Mouse (Mus musculus) lung, embryonic 14.5 days (tissue): Measurements from ENCODE around the gene 4930402F06Rik. TPM values are rescaled to one million over a fixed set of nuclear protein-coding genes. Genes with fewer than 3 reads are reported as not detected.
A peak's percentile ranks its signal among the peaks of the same experiment; 100 is the strongest.

Experiments used
- ATAC-seq: fragments of 200-750 bp; cut with Nextera tagmentation; 2 replicates; pipeline ENCODE4 v1.8.0; 2017; ENCODE audit warnings: mild to moderate bottlenecking, moderate TSS enrichment, moderate library complexity; ENCODE audit not compliant: insufficient read depth
- DNase-seq: peaks from one replicate; pipeline ENCODE4 v3.0.0-alpha.2; 2015
- H3K27ac ChIP-seq: fragments of 300-500 bp; sonication (generic); 2 replicates; pipeline ENCODE4 v1.5.1; 2014; ENCODE audit warnings: low read depth, mild to moderate bottlenecking, moderate library complexity
- H3K27me3 ChIP-seq: fragments of 300-500 bp; sonication (generic); 2 replicates; pipeline ENCODE4 v1.6.1; 2014; ENCODE audit warnings: low read length, control low read depth; ENCODE audit not compliant: insufficient read depth
- H3K36me3 ChIP-seq: fragments of 300-500 bp; sonication (generic); 2 replicates; pipeline ENCODE4 v1.6.1; 2014; ENCODE audit warnings: control low read depth; ENCODE audit not compliant: insufficient read depth
- H3K4me1 ChIP-seq: fragments of 300-500 bp; sonication (generic); 2 replicates; pipeline ENCODE4 v1.6.1; 2014; ENCODE audit warnings: antibody characterized with exemption, control low read depth; ENCODE audit not compliant: insufficient read depth
- H3K4me2 ChIP-seq: fragments of 300-500 bp; sonication (generic); 2 replicates; pipeline ENCODE4 v1.6.1; 2014; ENCODE audit warnings: mild to moderate bottlenecking
- H3K4me3 ChIP-seq: fragments of 300-500 bp; sonication (generic); 2 replicates; pipeline ENCODE4 v1.5.1; 2014; ENCODE audit warnings: low read depth, low read length
- H3K9ac ChIP-seq: fragments of 300-500 bp; sonication (generic); 2 replicates; pipeline ENCODE4 v1.6.1; 2014
- H3K9me3 ChIP-seq: fragments of 300-500 bp; sonication (generic); 2 replicates; pipeline ENCODE4 v1.6.1; 2016; ENCODE audit warnings: low read depth, low read length, control low read depth
- CTCF ChIP-seq: IDR thresholded peaks from 2 replicates; pipeline ENCODE4 v1.5.1; 2016; ENCODE audit warnings: antibody characterized with exemption, low read depth
- WGBS: fragments of 180-500 bp; shearing (Covaris S2); extraction: QIAGEN DNeasy Blood & Tissue Kit; methylation state at CpG from one replicate; pipeline ENCODE4 v1.1.7; 2014; 5-methylcytosine and 5-hydroxymethylcytosine counted together
- polyA plus RNA-seq: library from polyadenylated mRNA; unstranded; fragments of >200 nt; fragmentation: Nextera tagmentation; extraction: Ambion mirVana; gene quantifications from 2 replicates; pipeline ENCODE4 v1.2.1, GENCODE M21; 2014

Gene 4930402F06Rik
- polyA plus RNA-seq, 1 experiment from 2014 or later = not detected

DNA sequence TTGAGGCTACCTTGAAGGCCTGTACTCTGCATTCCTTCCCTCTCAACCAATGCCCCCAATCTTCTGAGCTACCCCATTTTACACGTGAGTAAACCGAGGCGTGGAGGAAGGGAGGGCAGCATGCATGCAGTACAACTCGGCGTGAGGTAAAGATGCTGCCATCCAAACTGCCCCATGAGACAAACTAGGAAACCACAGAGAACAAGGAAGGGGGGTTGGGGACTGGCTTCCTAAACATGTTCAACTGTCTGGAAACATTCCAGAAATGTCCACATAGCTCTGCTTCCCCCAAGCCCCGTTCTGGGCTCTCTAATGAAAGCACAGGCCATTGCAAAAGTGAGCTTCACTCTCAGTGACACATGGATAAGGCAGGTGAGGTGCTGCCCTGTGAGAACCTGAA, 44.4 kb upstream of the 4930402F06Rik start:
- Histone ChIP-seq H3K27ac (no peak overlapping the region), H3K4me3 (no peak overlapping the region), H3K27me3 (no peaks in the 10 kb centered on the region), H3K4me1 (peaks cover 24% of the 10 kb centered on the region), H3K36me3 (no peaks in the 10 kb centered on the region), H3K9ac (no peak overlapping the region), H3K9me3 (no peaks in the 10 kb centered on the region), H3K4me2 (no peak overlapping the region)
- TF ChIP-seq CTCF = no peak
- ATAC-seq (no peak), DNase-seq (peak; percentile 56)
- WGBS = 69% methylated on average over 6 of the region's 6 CpGs

GRCm38 (mm10) chr2:35440480-35440879, 43.5 kb upstream of the 4930402F06Rik start:
- TF ChIP-seq CTCF = no peak
- DNase-seq (no peak), ATAC-seq (no peak)
- WGBS = 91% methylated on average over 3 of the region's 3 CpGs
- no peak overlapping the region for H3K9ac ChIP-seq
- no peak overlapping the region for H3K4me2 ChIP-seq
- peaks cover 17% of the 10 kb centered on the region for H3K4me1 ChIP-seq
- H3K4me3 ChIP-seq = no peak overlapping the region
- no peaks in the 10 kb centered on the region for H3K27me3 ChIP-seq
- H3K36me3 ChIP-seq = no peaks in the 10 kb centered on the region
- H3K27ac ChIP-seq = no peak overlapping the region
- no peaks in the 10 kb centered on the region for H3K9me3 ChIP-seq

DNA sequence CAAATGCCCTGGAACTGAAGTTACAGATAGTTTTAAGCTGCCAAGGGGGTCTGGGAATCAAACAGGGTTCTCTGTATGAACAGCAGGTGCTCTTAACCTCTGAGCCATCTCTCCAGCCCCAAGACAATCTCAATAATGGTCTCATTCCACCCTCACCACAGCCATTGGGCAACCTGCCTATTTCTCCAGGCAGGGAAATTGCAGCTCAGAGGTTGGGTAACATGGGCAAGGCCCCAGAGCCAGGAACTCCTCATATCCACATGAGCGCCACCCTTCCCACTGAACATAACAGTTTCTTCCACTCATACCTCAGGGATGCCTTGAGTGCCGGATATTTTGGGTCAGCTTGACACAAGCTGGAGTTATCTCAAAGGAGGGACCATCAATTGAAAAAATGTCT, 40.8 kb upstream of the 4930402F06Rik start:
- H3K27ac ChIP-seq = no peak overlapping the region
- no peaks in the 10 kb centered on the region for H3K9me3 ChIP-seq
- DNase-seq = no peak
- WGBS = 87% methylated on average over 2 of the region's 2 CpGs
- no peak for TF ChIP-seq CTCF
- H3K27me3 ChIP-seq = no peaks in the 10 kb centered on the region
- H3K4me3 ChIP-seq = no peak overlapping the region
- H3K36me3 ChIP-seq = no peaks in the 10 kb centered on the region
- no peak overlapping the region for H3K9ac ChIP-seq
- H3K4me1 ChIP-seq = peaks cover 10% of the 10 kb centered on the region
- ATAC-seq = no peak
- H3K4me2 ChIP-seq = no peak overlapping the region

DNA sequence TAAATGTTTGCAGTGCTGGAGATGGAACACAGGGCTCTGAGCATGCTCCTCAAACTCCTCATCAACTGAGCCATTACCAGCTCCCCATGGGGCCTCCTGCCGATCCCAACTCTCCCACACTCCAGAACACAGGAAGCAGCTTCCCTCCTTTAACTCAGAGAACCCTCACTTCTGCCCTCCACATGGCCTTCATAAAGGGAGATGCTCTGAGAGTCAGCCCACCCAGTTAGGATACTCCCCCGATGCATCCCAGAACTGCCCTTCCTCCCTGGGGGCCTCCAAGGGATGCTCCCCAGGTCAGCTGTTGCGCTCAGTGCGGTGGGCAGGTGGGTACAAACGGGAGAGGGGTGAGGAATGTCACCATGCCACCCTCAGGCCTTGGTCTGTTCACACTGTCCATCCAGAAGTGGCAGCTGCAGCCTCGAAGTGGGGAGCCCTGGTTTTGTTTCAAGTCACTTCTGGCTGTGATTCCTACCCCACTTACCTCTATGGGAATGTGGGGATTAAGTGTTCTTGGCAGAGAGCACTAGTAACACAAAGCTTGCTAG, 37.7 kb upstream of the 4930402F06Rik start:
- TF ChIP-seq CTCF = no peak

GRCm38 (mm10) chr2:35433428-35433827, 36.5 kb upstream of the 4930402F06Rik start:
- no peak overlapping the region for H3K4me2 ChIP-seq
- TF ChIP-seq CTCF = no peak
- ATAC-seq (no peak), DNase-seq (peak; percentile 24)
- H3K27ac ChIP-seq = peak overlapping the region; percentile 58; the same call in 1 of the 2 replicates
- H3K27me3 ChIP-seq = no peaks in the 10 kb centered on the region
- H3K36me3 ChIP-seq = no peaks in the 10 kb centered on the region
- H3K9me3 ChIP-seq = no peaks in the 10 kb centered on the region
- no peak overlapping the region for H3K4me3 ChIP-seq
- H3K9ac ChIP-seq = no peak overlapping the region
- WGBS = 48% methylated on average over 4 of the region's 4 CpGs
- H3K4me1 ChIP-seq = peaks cover 16% of the 10 kb centered on the region

More for the DNA sequence above, 37.7 kb upstream of the 4930402F06Rik start:
- Histone ChIP-seq H3K4me3 (no peak overlapping the region), H3K27me3 (no peaks in the 10 kb centered on the region), H3K4me1 (peaks cover 16% of the 10 kb centered on the region), H3K27ac (no peak overlapping the region), H3K9ac (no peak overlapping the region), H3K4me2 (no peak overlapping the region), H3K36me3 (no peaks in the 10 kb centered on the region), H3K9me3 (no peaks in the 10 kb centered on the region)
- DNase-seq (no peak), ATAC-seq (no peak)
- 66% methylated on average over 6 of the region's 6 CpGs for WGBS

GRCm38 (mm10) chr2:35432472-35432871, 35.5 kb upstream of the 4930402F06Rik start:
- 13% methylated on average over 7 of the region's 7 CpGs for WGBS
- Histone ChIP-seq H3K9ac (no peak overlapping the region; the same call in 1 of the 2 replicates), H3K9me3 (no peaks in the 10 kb centered on the region), H3K4me2 (peak overlapping the region; percentile 48), H3K27me3 (no peaks in the 10 kb centered on the region), H3K4me3 (peak overlapping the region; percentile 18; the same call in 1 of the 2 replicates), H3K27ac (peak overlapping the region; percentile 67), H3K36me3 (no peaks in the 10 kb centered on the region), H3K4me1 (peaks cover 16% of the 10 kb centered on the region)
- ATAC-seq (peak; percentile 68), DNase-seq (peak; percentile 58)
- no peak for TF ChIP-seq CTCF

- ATAC-seq (peak; percentile 70), DNase-seq (peak; percentile 38)
- Histone ChIP-seq H3K27me3 (no peaks in the 10 kb centered on the region), H3K9ac (peak overlapping the region; percentile 22; the same call in 1 of the 2 replicates), H3K4me1 (peaks cover 16% of the 10 kb centered on the region), H3K9me3 (no peaks in the 10 kb centered on the region), H3K27ac (peak overlapping the region; percentile 67; the same call in 1 of the 2 replicates), H3K4me3 (peak overlapping the region; percentile 18), H3K36me3 (no peaks in the 10 kb centered on the region), H3K4me2 (peak overlapping the region; percentile 48)
- no peak for TF ChIP-seq CTCF
- 3% methylated on average over 7 of the region's 7 CpGs for WGBS
Observed at GRCm38 (mm10) chr2:35432011-35432410, 35.0 kb upstream of the 4930402F06Rik start.
